Mouse (Mus musculus): ENCODE measurements around the gene Mad1l1.

DNA sequence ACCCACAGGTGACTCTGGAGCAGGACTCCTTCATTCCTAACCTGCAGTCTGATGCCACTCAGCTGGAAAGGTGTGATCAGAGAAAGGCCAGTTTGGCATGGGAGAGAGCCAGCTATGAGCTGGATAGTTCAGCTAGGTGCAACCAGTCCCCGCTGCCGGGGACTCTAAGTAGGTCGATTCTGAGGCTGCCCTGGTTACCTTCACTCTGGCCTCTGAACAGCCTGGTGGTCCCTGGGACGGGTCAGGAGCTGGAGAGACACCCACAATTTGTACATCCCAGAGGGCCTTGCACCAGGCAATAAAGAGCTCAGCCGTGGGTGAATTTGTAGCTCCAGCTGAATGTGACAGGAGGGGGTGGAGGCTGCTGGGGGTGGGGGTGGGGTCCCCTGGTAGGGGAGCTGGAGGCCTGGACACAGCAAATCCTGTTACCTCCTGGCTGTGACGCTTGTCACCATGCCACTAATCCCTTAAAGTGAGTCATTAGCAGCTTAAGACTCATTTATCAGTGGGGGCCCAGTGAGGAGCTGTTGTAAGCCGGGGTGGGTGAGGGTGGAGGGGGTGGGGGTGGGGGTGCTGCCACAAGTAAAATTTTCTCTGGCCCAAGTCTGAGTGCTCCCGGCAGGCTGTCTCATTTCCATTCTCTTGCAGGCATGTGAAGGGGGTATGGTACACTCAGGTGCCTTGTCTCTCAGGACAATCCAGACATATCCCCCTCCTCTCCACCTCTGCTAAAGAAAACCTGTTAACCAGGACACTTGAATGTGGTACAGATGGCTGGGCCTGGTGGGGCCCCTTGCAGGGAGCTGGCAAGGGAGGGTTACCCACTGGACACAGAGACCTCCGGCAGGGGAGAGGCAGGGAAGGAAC is 313.5 kb downstream of the Mad1l1 start:
- TF ChIP-seq CTCF (IDR thresholded peaks at IDR 0.05; ENCODE audit: insufficient read depth, low read depth, low read length) = no peak
- TF ChIP-seq POLR2A (IDR thresholded peaks at IDR 0.05; ENCODE audit: insufficient read depth, low read depth, low read length) = no peak
